Mouse (Mus musculus): ENCODE results near the gene Axdnd1. TPM values are rescaled to one million over a fixed set of nuclear protein-coding genes. Genes with fewer than 3 reads are reported as not detected.

Gene Axdnd1
- polyA plus RNA-seq, 1 experiment, result 0.11 TPM

DNA sequence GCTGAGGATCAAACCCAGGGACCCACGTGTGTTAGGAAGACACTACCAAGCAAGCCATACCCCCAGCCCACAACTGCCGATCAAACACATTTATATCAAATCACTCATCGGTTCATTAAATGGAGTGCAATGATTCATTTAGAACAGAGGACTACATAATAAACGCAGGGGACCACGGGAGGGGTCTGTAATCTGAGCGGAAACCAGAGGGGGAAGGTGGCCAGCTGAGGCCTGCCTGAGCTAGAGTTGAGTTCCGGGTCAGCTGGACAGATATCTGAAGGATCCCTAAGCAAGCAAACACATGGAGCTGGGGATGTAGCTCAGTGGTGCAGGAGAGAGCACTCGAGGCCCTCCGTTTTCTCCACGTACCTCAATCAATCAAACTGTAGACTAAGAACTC, 32.9 kb upstream of the Axdnd1 start:
- TF ChIP-seq USF1 (IDR thresholded peaks at IDR 0.05; ENCODE audit: low read depth) (no peak), MYOD1 (IDR thresholded peaks at IDR 0.05; ENCODE audit: control insufficient read depth in 1 of 3, insufficient read length in 2 of 3, low read depth in 2 of 3) (no peak)
- H3K36me3 ChIP-seq (ENCODE audit: control insufficient read depth, insufficient read depth), result peaks cover 7% of the 10 kb centered on the region

GRCm38 (mm10) chr1:156450478-156450877, 29.5 kb upstream of the Axdnd1 start:
- Histone ChIP-seq H3K27me3 (ENCODE audit: control insufficient read depth, insufficient read depth, insufficient read length) (no peaks in the 10 kb centered on the region), H3ac (ENCODE audit: control insufficient read depth, insufficient read length) (no peak overlapping the region), H3K36me3 (ENCODE audit: control insufficient read depth, insufficient read depth) (peaks cover 1% of the 10 kb centered on the region), H3K79me2 (ENCODE audit: control insufficient read depth, insufficient read depth) (peaks cover 42% of the 10 kb centered on the region), H3K4me3 (no peak overlapping the region), H3K4me2 (ENCODE audit: low read depth) (peak overlapping the region; percentile 42)
- no peak for TF ChIP-seq TCF12 (IDR thresholded peaks at IDR 0.05; ENCODE audit: insufficient read depth, poor library complexity, severe bottlenecking)
- TF ChIP-seq POLR2A (IDR thresholded peaks at IDR 0.05; ENCODE audit: insufficient read length, low read depth), result no peak
- no peak for TF ChIP-seq E2F4 (IDR thresholded peaks at IDR 0.05; ENCODE audit: insufficient read depth)
- no peak for TF ChIP-seq CEBPB (IDR thresholded peaks at IDR 0.05; ENCODE audit: insufficient read depth, poor library complexity, severe bottlenecking)
- TF ChIP-seq MYOD1 (IDR thresholded peaks at IDR 0.05; ENCODE audit: control insufficient read depth in 1 of 3, insufficient read length in 2 of 3, low read depth in 2 of 3), result no peak

More for the DNA sequence above, 32.9 kb upstream of the Axdnd1 start:
- Histone ChIP-seq H3K4me3 (no peak overlapping the region), H3K79me2 (ENCODE audit: control insufficient read depth, insufficient read depth) (peaks cover 63% of the 10 kb centered on the region), H3K4me2 (ENCODE audit: low read depth) (peak overlapping the region; percentile 68), H3K27me3 (ENCODE audit: control insufficient read depth, insufficient read depth, insufficient read length) (no peaks in the 10 kb centered on the region), H3ac (ENCODE audit: control insufficient read depth, insufficient read length) (no peak overlapping the region)

DNA sequence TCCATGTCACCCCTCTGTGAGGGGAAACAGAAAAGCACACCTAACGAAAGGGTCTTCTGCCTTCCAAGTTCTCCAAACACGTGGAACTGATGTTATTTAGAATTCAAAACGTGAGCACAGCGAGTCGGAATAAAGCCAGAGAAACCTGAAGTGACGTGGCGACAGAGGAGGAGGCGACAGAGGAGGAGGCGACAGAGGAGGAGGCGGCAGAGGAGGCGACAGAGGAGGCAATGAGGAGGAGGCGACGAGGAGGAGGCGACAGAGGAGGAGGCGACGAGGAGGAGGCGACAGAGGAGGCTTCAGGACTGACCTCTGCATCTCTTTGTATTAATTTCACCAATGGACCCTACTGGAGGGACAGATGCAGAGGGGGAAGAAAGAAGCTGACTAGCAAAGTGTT, 28.7 kb upstream of the Axdnd1 start:
- no peak overlapping the region for H3K4me2 ChIP-seq (ENCODE audit: low read depth)

DNA sequence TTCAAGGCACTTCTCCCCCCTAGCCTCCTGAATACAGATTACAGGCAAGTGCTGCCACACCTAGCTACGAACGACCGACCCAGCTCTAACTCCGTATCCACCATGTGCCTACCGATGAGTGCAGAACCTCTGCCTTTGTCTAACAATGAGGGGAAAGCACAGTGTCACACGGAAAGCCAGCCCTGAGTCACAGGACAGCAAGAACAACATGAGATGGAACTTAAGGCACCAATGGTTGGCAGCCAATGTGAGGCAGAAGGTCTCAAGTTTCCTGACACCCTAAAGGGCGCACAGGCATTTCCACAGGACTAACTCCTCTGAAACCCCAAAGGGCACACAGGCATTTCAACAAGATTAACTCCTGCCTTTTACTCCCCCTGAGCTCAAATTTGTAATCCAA, 28.1 kb upstream of the Axdnd1 start:
- no peak overlapping the region for H3K4me2 ChIP-seq (ENCODE audit: low read depth)
- H3K4me3 ChIP-seq, result no peak overlapping the region
- peaks cover 11% of the 10 kb centered on the region for H3K36me3 ChIP-seq (ENCODE audit: control insufficient read depth, insufficient read depth)
- H3ac ChIP-seq (ENCODE audit: control insufficient read depth, insufficient read length), result no peak overlapping the region
- peaks cover 49% of the 10 kb centered on the region for H3K79me2 ChIP-seq (ENCODE audit: control insufficient read depth, insufficient read depth)
- no peaks in the 10 kb centered on the region for H3K27me3 ChIP-seq (ENCODE audit: control insufficient read depth, insufficient read depth, insufficient read length)
- TF ChIP-seq REST (IDR thresholded peaks at IDR 0.05; ENCODE audit: insufficient read depth, insufficient read length) (no peak), MYOG (IDR thresholded peaks at IDR 0.05; ENCODE audit: control insufficient read depth in 1 of 3, insufficient read depth in 1 of 3, insufficient read length in 2 of 3, low read depth in 2 of 3) (no peak), TCF12 (IDR thresholded peaks at IDR 0.05; ENCODE audit: insufficient read depth, poor library complexity, severe bottlenecking) (no peak), USF1 (IDR thresholded peaks at IDR 0.05; ENCODE audit: low read depth) (no peak), CEBPB (IDR thresholded peaks at IDR 0.05; ENCODE audit: insufficient read depth, poor library complexity, severe bottlenecking) (no peak), POLR2A (IDR thresholded peaks at IDR 0.05; ENCODE audit: insufficient read length, low read depth) (no peak), SRF (IDR thresholded peaks at IDR 0.05; ENCODE audit: control insufficient read depth, insufficient read length, low read depth) (no peak), MYOD1 (IDR thresholded peaks at IDR 0.05; ENCODE audit: control insufficient read depth in 1 of 3, insufficient read length in 2 of 3, low read depth in 2 of 3) (no peak)

More for the DNA sequence above, 28.7 kb upstream of the Axdnd1 start:
- H3K4me3 ChIP-seq, result no peak overlapping the region
- H3K79me2 ChIP-seq (ENCODE audit: control insufficient read depth, insufficient read depth), result peaks cover 46% of the 10 kb centered on the region
- H3K36me3 ChIP-seq (ENCODE audit: control insufficient read depth, insufficient read depth), result peaks cover 9% of the 10 kb centered on the region
- no peaks in the 10 kb centered on the region for H3K27me3 ChIP-seq (ENCODE audit: control insufficient read depth, insufficient read depth, insufficient read length)
- TF ChIP-seq MYOG (IDR thresholded peaks at IDR 0.05; ENCODE audit: control insufficient read depth in 1 of 3, insufficient read depth in 1 of 3, insufficient read length in 2 of 3, low read depth in 2 of 3) (no peak), SRF (IDR thresholded peaks at IDR 0.05; ENCODE audit: control insufficient read depth, insufficient read length, low read depth) (no peak), CEBPB (IDR thresholded peaks at IDR 0.05; ENCODE audit: insufficient read depth, poor library complexity, severe bottlenecking) (no peak), TCF3 (IDR thresholded peaks at IDR 0.05; ENCODE audit: insufficient read length, low read depth) (no peak), MAX (IDR thresholded peaks at IDR 0.05; ENCODE audit: low read depth) (no peak), REST (IDR thresholded peaks at IDR 0.05; ENCODE audit: insufficient read depth, insufficient read length) (no peak), MYOD1 (IDR thresholded peaks at IDR 0.05; ENCODE audit: control insufficient read depth in 1 of 3, insufficient read length in 2 of 3, low read depth in 2 of 3) (no peak), POLR2AphosphoS2 (IDR thresholded peaks at IDR 0.05; ENCODE audit: insufficient read length, low read depth) (no peak), E2F4 (IDR thresholded peaks at IDR 0.05; ENCODE audit: insufficient read depth) (no peak), POLR2A (IDR thresholded peaks at IDR 0.05; ENCODE audit: insufficient read length, low read depth) (no peak)
- no peak overlapping the region for H3ac ChIP-seq (ENCODE audit: control insufficient read depth, insufficient read length)

DNA sequence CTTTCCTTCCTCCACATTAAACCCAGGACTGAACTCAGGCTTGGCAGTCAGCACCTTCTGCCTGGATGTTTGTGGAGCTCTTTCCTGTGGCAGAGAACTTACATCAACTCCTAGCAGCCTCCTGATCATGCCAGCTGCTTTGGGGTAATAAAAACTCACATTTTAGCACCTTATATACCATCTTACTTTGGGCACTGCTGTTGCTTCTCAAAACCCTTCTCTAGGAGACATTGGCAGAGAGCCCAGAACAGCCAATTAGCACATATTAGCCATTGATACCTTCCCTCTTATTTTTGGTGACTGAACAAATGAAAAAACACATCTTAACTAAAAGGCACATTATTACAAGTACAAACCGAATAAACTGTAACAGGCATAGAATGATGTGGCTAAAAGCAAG, 24.1 kb upstream of the Axdnd1 start:
- H3K27me3 ChIP-seq (ENCODE audit: control insufficient read depth, insufficient read depth, insufficient read length), result no peaks in the 10 kb centered on the region
- no peak for TF ChIP-seq MYOG (IDR thresholded peaks at IDR 0.05; ENCODE audit: control insufficient read depth in 1 of 3, insufficient read depth in 1 of 3, insufficient read length in 2 of 3, low read depth in 2 of 3)
- TF ChIP-seq SRF (IDR thresholded peaks at IDR 0.05; ENCODE audit: control insufficient read depth, insufficient read length, low read depth), result no peak
- peaks cover 27% of the 10 kb centered on the region for H3K79me2 ChIP-seq (ENCODE audit: control insufficient read depth, insufficient read depth)
- peaks cover 33% of the 10 kb centered on the region for H3K36me3 ChIP-seq (ENCODE audit: control insufficient read depth, insufficient read depth)
- no peak overlapping the region for H3K4me3 ChIP-seq
- H3K4me2 ChIP-seq (ENCODE audit: low read depth), result no peak overlapping the region
- H3ac ChIP-seq (ENCODE audit: control insufficient read depth, insufficient read length), result no peak overlapping the region

- H3K36me3 ChIP-seq (ENCODE audit: control insufficient read depth, insufficient read depth), result peaks cover 52% of the 10 kb centered on the region
- TF ChIP-seq REST (IDR thresholded peaks at IDR 0.05; ENCODE audit: insufficient read depth, insufficient read length), result no peak
- H3ac ChIP-seq (ENCODE audit: control insufficient read depth, insufficient read length), result no peak overlapping the region
- H3K4me2 ChIP-seq (ENCODE audit: low read depth), result no peak overlapping the region
- H3K4me3 ChIP-seq, result no peak overlapping the region
- peaks cover 10% of the 10 kb centered on the region for H3K79me2 ChIP-seq (ENCODE audit: control insufficient read depth, insufficient read depth)
- H3K27me3 ChIP-seq (ENCODE audit: control insufficient read depth, insufficient read depth, insufficient read length), result no peaks in the 10 kb centered on the region
Measured at GRCm38 (mm10) chr1:156442776-156443175, 21.8 kb upstream of the Axdnd1 start.

Measured in myocyte (in vitro differentiated cells).